Mouse (Mus musculus): Measurements from ENCODE around the gene Odaph.

DNA sequence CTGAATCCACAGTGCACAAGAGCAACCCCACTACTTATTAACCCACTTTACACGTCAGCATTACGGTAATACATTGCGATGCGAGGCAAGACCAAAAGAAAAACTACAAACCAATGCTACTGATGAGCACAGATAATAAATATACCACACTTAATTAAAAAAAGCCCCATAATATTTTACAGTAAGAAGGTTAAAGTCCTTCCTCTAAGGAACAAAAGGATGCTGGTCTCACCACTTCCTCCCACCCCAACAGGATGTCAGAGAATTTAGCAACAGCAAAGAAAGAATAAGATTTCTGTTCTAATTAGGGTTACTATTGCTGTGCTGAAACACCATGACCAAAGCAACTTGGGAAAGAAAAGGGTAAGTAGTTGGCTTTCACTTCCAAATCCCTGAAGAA, 40.3 kb upstream of the Odaph start:
- TF ChIP-seq CTCF (IDR thresholded peaks at IDR 0.05; ENCODE audit: extremely low read depth, insufficient read depth, low read length) (no peak), POLR2A (IDR thresholded peaks at IDR 0.05; ENCODE audit: extremely low read depth, insufficient read depth, low read length) (no peak)
